Mouse (Mus musculus): ENCODE results near the gene Fxyd3. TPM values are rescaled to one million over a fixed set of nuclear protein-coding genes. Genes with fewer than 3 reads are reported as not detected.

Gene Fxyd3
- 1 to 10 TPM in 3 of 4 experiments, under 1 TPM in 1; 0.75 to 2.1 (median 1.2) TPM for total RNA-seq (2022)

GRCm38 (mm10) chr7:31076492-31076891, at the start of gene Fxyd3:
Gene Fxyd3, minus strand, starts transcription at chr7:31076704.
- DNase-seq (ENCODE audit: low spot score in 2 of 2), result no peak

- no peak for DNase-seq (ENCODE audit: low spot score in 2 of 2)
These were observed 48.6 kb upstream of the Fxyd3 start for GRCm38 (mm10) chr7:31125116-31125515.

GRCm38 (mm10) chr7:31124381-31124780, 47.9 kb upstream of the Fxyd3 start:
- DNase-seq (ENCODE audit: low spot score in 2 of 2), result no peak

- DNase-seq (ENCODE audit: low spot score in 2 of 2), result no peak
These were observed 47.2 kb upstream of the Fxyd3 start for GRCm38 (mm10) chr7:31123697-31124096.

GRCm38 (mm10) chr7:31122641-31123631, 46.4 kb upstream of the Fxyd3 start:
- DNase-seq (ENCODE audit: low spot score in 2 of 2), result no peak

GRCm38 (mm10) chr7:31119556-31119955, 43.1 kb upstream of the Fxyd3 start:
- no peak for DNase-seq (ENCODE audit: low spot score in 2 of 2)

GRCm38 (mm10) chr7:31118486-31118885, 42.0 kb upstream of the Fxyd3 start:
- no peak for DNase-seq (ENCODE audit: low spot score in 2 of 2)

GRCm38 (mm10) chr7:31117465-31117864, 41.0 kb upstream of the Fxyd3 start:
- no peak for DNase-seq (ENCODE audit: low spot score in 2 of 2)

- no peak for DNase-seq (ENCODE audit: low spot score in 2 of 2)
These were observed 40.2 kb upstream of the Fxyd3 start for GRCm38 (mm10) chr7:31116721-31117145.

GRCm38 (mm10) chr7:31115587-31116043, 39.1 kb upstream of the Fxyd3 start:
- no peak for DNase-seq (ENCODE audit: low spot score in 2 of 2)

GRCm38 (mm10) chr7:31115182-31115581, 38.7 kb upstream of the Fxyd3 start, which contains the start of gene Hpn:
Gene Hpn, minus strand, starts transcription at chr7:31115290.
- no peak for DNase-seq (ENCODE audit: low spot score in 2 of 2)

GRCm38 (mm10) chr7:31114646-31115045, 38.1 kb upstream of the Fxyd3 start:
- DNase-seq (ENCODE audit: low spot score in 2 of 2), result no peak

- no peak for DNase-seq (ENCODE audit: low spot score in 2 of 2)
These were observed 37.3 kb upstream of the Fxyd3 start for GRCm38 (mm10) chr7:31113800-31114199.

GRCm38 (mm10) chr7:31112036-31112435, 35.5 kb upstream of the Fxyd3 start:
- DNase-seq (ENCODE audit: low spot score in 2 of 2), result no peak

GRCm38 (mm10) chr7:31110861-31111385, 34.4 kb upstream of the Fxyd3 start:
- no peak for DNase-seq (ENCODE audit: low spot score in 2 of 2)

GRCm38 (mm10) chr7:31109796-31110195, 33.3 kb upstream of the Fxyd3 start:
- DNase-seq (ENCODE audit: low spot score in 2 of 2), result no peak

GRCm38 (mm10) chr7:31109091-31109490, 32.6 kb upstream of the Fxyd3 start:
- DNase-seq (ENCODE audit: low spot score in 2 of 2), result no peak

- no peak for DNase-seq (ENCODE audit: low spot score in 2 of 2)
These were observed 31.3 kb upstream of the Fxyd3 start for GRCm38 (mm10) chr7:31107781-31108180.

- DNase-seq (ENCODE audit: low spot score in 2 of 2), result no peak
These were observed 29.7 kb upstream of the Fxyd3 start for GRCm38 (mm10) chr7:31106166-31106565.

- DNase-seq (ENCODE audit: low spot score in 2 of 2), result peak in 1 of 2 experiments; percentile 69
These were observed 28.7 kb upstream of the Fxyd3 start for GRCm38 (mm10) chr7:31105061-31105768.

- no peak for DNase-seq (ENCODE audit: low spot score in 2 of 2)
These were observed 24.3 kb upstream of the Fxyd3 start for GRCm38 (mm10) chr7:31100786-31101185.

GRCm38 (mm10) chr7:31099612-31099982, 23.1 kb upstream of the Fxyd3 start:
- no peak for DNase-seq (ENCODE audit: low spot score in 2 of 2)

Data from left cerebral cortex, adult 8-10 months (tissue).